Mouse (Mus musculus): ENCODE measurements around the gene Vgll4.

Gene Vgll4

GRCm38 (mm10) chr6:114871010-114871660 is 98.7 kb downstream of the Vgll4 start:
- no peak for DNase-seq (ENCODE audit: low spot score in 2 of 2)

GRCm38 (mm10) chr6:114869501-114870076 is 100.2 kb downstream of the Vgll4 start:
- DNase-seq (ENCODE audit: low spot score in 2 of 2), result no peak

GRCm38 (mm10) chr6:114868656-114869055 is 101.1 kb downstream of the Vgll4 start:
- no peak for DNase-seq (ENCODE audit: low spot score in 2 of 2)

GRCm38 (mm10) chr6:114866619-114867018 is 103.2 kb downstream of the Vgll4 start:
- no peak for DNase-seq (ENCODE audit: low spot score in 2 of 2)

- DNase-seq (ENCODE audit: low spot score in 2 of 2), result no peak
These were observed 103.7 kb downstream of the Vgll4 start for GRCm38 (mm10) chr6:114866078-114866477.

GRCm38 (mm10) chr6:114864421-114864820 is 105.4 kb downstream of the Vgll4 start:
- no peak for DNase-seq (ENCODE audit: low spot score in 2 of 2)

- no peak for DNase-seq (ENCODE audit: low spot score in 2 of 2)
These were observed 106.3 kb downstream of the Vgll4 start for GRCm38 (mm10) chr6:114863501-114863900.

GRCm38 (mm10) chr6:114862046-114862445 is 107.7 kb downstream of the Vgll4 start:
- DNase-seq (ENCODE audit: low spot score in 2 of 2), result no peak

GRCm38 (mm10) chr6:114861591-114861990 is 108.2 kb downstream of the Vgll4 start:
- DNase-seq (ENCODE audit: low spot score in 2 of 2), result no peak

GRCm38 (mm10) chr6:114860677-114861568 is 108.9 kb downstream of the Vgll4 start:
- DNase-seq (ENCODE audit: low spot score in 2 of 2), result no peak

- no peak for DNase-seq (ENCODE audit: low spot score in 2 of 2)
These were observed 111.1 kb downstream of the Vgll4 start for GRCm38 (mm10) chr6:114858722-114859053.

- no peak for DNase-seq (ENCODE audit: low spot score in 2 of 2)
These were observed 111.6 kb downstream of the Vgll4 start for GRCm38 (mm10) chr6:114857996-114858721.

- DNase-seq (ENCODE audit: low spot score in 2 of 2), result no peak
These were observed 113.3 kb downstream of the Vgll4 start for GRCm38 (mm10) chr6:114856501-114856900.

GRCm38 (mm10) chr6:114855644-114856043 is 114.2 kb downstream of the Vgll4 start:
- DNase-seq (ENCODE audit: low spot score in 2 of 2), result no peak

GRCm38 (mm10) chr6:114854368-114854767 is 115.4 kb downstream of the Vgll4 start:
- no peak for DNase-seq (ENCODE audit: low spot score in 2 of 2)

- DNase-seq (ENCODE audit: low spot score in 2 of 2), result no peak
These were observed 117.1 kb downstream of the Vgll4 start for GRCm38 (mm10) chr6:114852739-114853138.

- DNase-seq (ENCODE audit: low spot score in 2 of 2), result no peak
These were observed 118.1 kb downstream of the Vgll4 start for GRCm38 (mm10) chr6:114851688-114852087.

GRCm38 (mm10) chr6:114849787-114850186 is 120.0 kb downstream of the Vgll4 start:
- peak in 1 of 2 experiments; percentile 42 for DNase-seq (ENCODE audit: low spot score in 2 of 2)

GRCm38 (mm10) chr6:114848761-114849160 is 121.0 kb downstream of the Vgll4 start:
- no peak for DNase-seq (ENCODE audit: low spot score in 2 of 2)

- DNase-seq (ENCODE audit: low spot score in 2 of 2), result no peak
These were observed 122.1 kb downstream of the Vgll4 start for GRCm38 (mm10) chr6:114847582-114848174.

- DNase-seq (ENCODE audit: low spot score in 2 of 2), result no peak
These were observed 123.5 kb downstream of the Vgll4 start for GRCm38 (mm10) chr6:114846153-114846772.

All from natural killer cell, adult 2 months (primary cell).